Mouse (Mus musculus) midbrain, postnatal 0 days (tissue): ENCODE results near the gene Prrt1. TPM values are rescaled to one million over a fixed set of nuclear protein-coding genes. Genes with fewer than 3 reads are reported as not detected.

Source experiments
- ATAC-seq: fragments of 200-750 bp; cut with Nextera tagmentation; 2 replicates; pipeline ENCODE4 v1.8.0; 2017; ENCODE audit warnings: moderate number of reproducible peaks, mild to moderate bottlenecking, moderate TSS enrichment, moderate library complexity; ENCODE audit not compliant: low FRiP score
- DNase-seq: peaks from one replicate; pipeline ENCODE4 v3.0.0-alpha.2; 2015; ENCODE audit warnings: low spot score
- H3K27ac ChIP-seq: fragments of 300-500 bp; sonication (generic); 2 replicates; pipeline ENCODE4 v1.5.1; 2014; ENCODE audit warnings: low read depth, mild to moderate bottlenecking, low read length, mixed read lengths
- H3K27me3 ChIP-seq: fragments of 300-500 bp; sonication (generic); 2 replicates; pipeline ENCODE4 v1.6.1; 2014; ENCODE audit warnings: low read length, control low read depth, mixed read lengths; ENCODE audit not compliant: insufficient read depth
- H3K36me3 ChIP-seq: fragments of 300-500 bp; sonication (generic); 2 replicates; pipeline ENCODE4 v1.6.1; 2014; ENCODE audit warnings: low read length, control low read depth, mixed read lengths; ENCODE audit not compliant: insufficient read depth
- H3K4me1 ChIP-seq: fragments of 300-500 bp; sonication (generic); 2 replicates; pipeline ENCODE4 v1.6.1; 2014; ENCODE audit warnings: mild to moderate bottlenecking, control low read depth, antibody characterized with exemption, low read length, mixed read lengths; ENCODE audit not compliant: insufficient read depth
- H3K4me2 ChIP-seq: fragments of 300-500 bp; sonication (generic); 2 replicates; pipeline ENCODE4 v1.6.1; 2014; ENCODE audit warnings: low read depth, mild to moderate bottlenecking, low read length, mixed read lengths; ENCODE audit not compliant: poor library complexity, severe bottlenecking
- H3K4me3 ChIP-seq: fragments of 300-500 bp; sonication (generic); 2 replicates; pipeline ENCODE4 v1.5.1; 2014; ENCODE audit warnings: low read depth, mild to moderate bottlenecking, low read length, moderate library complexity
- H3K9ac ChIP-seq: fragments of 300-500 bp; sonication (generic); replicated peaks from 2 replicates; pipeline ENCODE4 v1.6.1; 2014; ENCODE audit warnings: mild to moderate bottlenecking, low read length, moderate library complexity, mixed read lengths; ENCODE audit not compliant: poor library complexity, severe bottlenecking
- H3K9me3 ChIP-seq: fragments of 300-500 bp; sonication (generic); 2 replicates; pipeline ENCODE4 v1.6.1; 2016; ENCODE audit warnings: low read length, control low read depth
- CTCF ChIP-seq: IDR thresholded peaks from 2 replicates; pipeline ENCODE4 v1.5.1; 2016; ENCODE audit warnings: antibody characterized with exemption, mild to moderate bottlenecking
- WGBS: fragments of 180-500 bp; shearing (Covaris S2); extraction: QIAGEN DNeasy Blood & Tissue Kit; methylation state at CpG from one replicate; pipeline ENCODE4 v1.1.7; 2014; 5-methylcytosine and 5-hydroxymethylcytosine counted together
- polyA plus RNA-seq: library from polyadenylated mRNA; unstranded; fragments of >200 nt; fragmentation: Nextera tagmentation; extraction: Ambion mirVana; gene quantifications from 2 replicates; pipeline ENCODE4 v1.2.1, GENCODE M21; 2015
- total RNA-seq: library from RNA; depleted of rRNA; stranded (reverse); fragments of >200 nt; gene quantifications from 2 replicates; pipeline ENCODE4 v1.2.3, GENCODE M21; 2014; rRNA removed

Prrt1 gene
- total and polyA plus RNA-seq, 2 experiments from 2014 or later, result 9.1 to 14.0 TPM

DNA sequence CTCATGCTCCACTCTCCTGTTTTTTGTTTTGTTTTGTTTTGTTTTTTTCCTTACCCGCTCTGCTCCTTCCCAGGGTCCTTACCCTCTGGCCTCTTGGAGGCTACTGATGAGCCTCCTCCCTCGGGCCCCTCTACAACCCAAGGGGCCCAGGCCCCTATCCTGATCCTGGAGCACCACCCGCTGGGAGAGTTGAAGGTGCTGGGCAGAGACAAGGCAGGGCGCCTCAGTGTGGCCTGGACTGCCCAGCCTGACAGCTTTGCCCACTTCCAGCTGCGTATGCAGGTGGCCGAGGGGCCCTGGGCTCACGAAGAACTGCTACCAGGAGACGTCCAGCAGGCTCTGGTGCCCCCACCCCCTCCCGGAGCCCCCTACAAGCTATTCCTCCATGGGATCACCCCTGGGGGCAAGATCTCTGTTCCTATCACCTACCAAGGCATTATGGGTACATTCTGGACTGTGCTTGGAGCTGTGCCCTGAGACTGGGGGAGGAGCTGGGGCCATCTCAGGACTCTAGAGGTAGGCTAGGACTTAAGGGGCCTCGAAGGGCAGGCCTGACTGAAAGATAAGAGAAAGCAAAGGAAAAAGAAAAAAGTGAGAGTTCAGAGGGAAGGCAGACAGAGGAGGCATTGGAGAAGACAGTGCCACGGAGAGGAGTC, 52.7 kb downstream of the Prrt1 start:
- ATAC-seq (no peak), DNase-seq (no peak)
- no peak overlapping the region for H3K27ac ChIP-seq
- no peaks in the 10 kb centered on the region for H3K36me3 ChIP-seq
- WGBS, result 68% methylated on average over 11 of the region's 11 CpGs
- H3K9ac ChIP-seq, result no peak overlapping the region
- H3K27me3 ChIP-seq, result no peaks in the 10 kb centered on the region; the same call in 1 of the 2 replicates
- no peaks in the 10 kb centered on the region for H3K4me1 ChIP-seq
- no peak for TF ChIP-seq CTCF
- no peak overlapping the region for H3K4me3 ChIP-seq
- H3K9me3 ChIP-seq, result no peaks in the 10 kb centered on the region
- H3K4me2 ChIP-seq, result no peak overlapping the region

Other genes with a start within 250 kb of the Prrt1 start
- 2.0 and 9.2 TPM in 2 replicates for gene BC051142, start 230.7 kb upstream of the Prrt1 start, total RNA-seq
- 6.7 and 7.8 TPM in 2 replicates for gene BC051142, start 230.7 kb upstream of the Prrt1 start, polyA plus RNA-seq
- not detected in 2 replicates for gene Btnl4, start 152.2 kb upstream of the Prrt1 start, total RNA-seq
- gene Btnl4, start 152.2 kb upstream of the Prrt1 start, polyA plus RNA-seq, result not detected in 2 replicates
- not detected in 2 replicates for gene Btnl6, start 112.2 kb upstream of the Prrt1 start, total RNA-seq
- gene Btnl6, start 112.2 kb upstream of the Prrt1 start, polyA plus RNA-seq, result not detected in 2 replicates
- 8.8 and 44.3 TPM in 2 replicates for gene Notch4, start 65.3 kb upstream of the Prrt1 start, total RNA-seq
- gene Notch4, start 65.3 kb upstream of the Prrt1 start, polyA plus RNA-seq, result 3.8 and 6.1 TPM in 2 replicates
- 1.2 and 4.4 TPM in 2 replicates for gene Gpsm3, start 39.7 kb upstream of the Prrt1 start, total RNA-seq
- 5.5 and 6.9 TPM in 2 replicates for gene Gpsm3, start 39.7 kb upstream of the Prrt1 start, polyA plus RNA-seq
- gene Pbx2, start 38.3 kb upstream of the Prrt1 start, total RNA-seq, result 84.8 and 95.6 TPM in 2 replicates
- gene Pbx2, start 38.3 kb upstream of the Prrt1 start, polyA plus RNA-seq, result 9.5 and 9.6 TPM in 2 replicates
- gene Ager, start 31.7 kb upstream of the Prrt1 start, total RNA-seq, result 1.7 and 2.1 TPM in 2 replicates
- 1.6 and 2.0 TPM in 2 replicates for gene Ager, start 31.7 kb upstream of the Prrt1 start, polyA plus RNA-seq
- gene Rnf5, start 25.8 kb upstream of the Prrt1 start, total RNA-seq, result 57.6 and 59.0 TPM in 2 replicates
- 236 and 242 TPM in 2 replicates for gene Rnf5, start 25.8 kb upstream of the Prrt1 start, polyA plus RNA-seq
- gene Agpat1, start 25.3 kb upstream of the Prrt1 start, total RNA-seq, result 265 and 383 TPM in 2 replicates
- gene Agpat1, start 25.3 kb upstream of the Prrt1 start, polyA plus RNA-seq, result 103 and 106 TPM in 2 replicates
- gene Egfl8, start 13.6 kb upstream of the Prrt1 start, total RNA-seq, result 3.2 and 6.0 TPM in 2 replicates
- gene Egfl8, start 13.6 kb upstream of the Prrt1 start, polyA plus RNA-seq, result 4.9 and 5.0 TPM in 2 replicates
- gene Ppt2, start 1.0 kb upstream of the Prrt1 start, total RNA-seq, result 21.1 and 31.0 TPM in 2 replicates
- 18.0 and 20.8 TPM in 2 replicates for gene Ppt2, start 1.0 kb upstream of the Prrt1 start, polyA plus RNA-seq
- 6.2 and 7.2 TPM in 2 replicates for gene Fkbpl, start 15.2 kb downstream of the Prrt1 start, total RNA-seq
- 10.7 and 12.9 TPM in 2 replicates for gene Fkbpl, start 15.2 kb downstream of the Prrt1 start, polyA plus RNA-seq
- gene Atf6b, start 17.6 kb downstream of the Prrt1 start, total RNA-seq, result 47.9 and 57.4 TPM in 2 replicates
- 83.0 and 86.0 TPM in 2 replicates for gene Atf6b, start 17.6 kb downstream of the Prrt1 start, polyA plus RNA-seq
- 3.5 and 4.2 TPM in 2 replicates for gene Tnxb, start 41.0 kb downstream of the Prrt1 start, total RNA-seq
- 0.26 and 0.30 TPM in 2 replicates for gene Tnxb, start 41.0 kb downstream of the Prrt1 start, polyA plus RNA-seq
- gene C4b, start 114.3 kb downstream of the Prrt1 start, total RNA-seq, result 1.2 and 1.5 TPM in 2 replicates
- 0.67 and 0.76 TPM in 2 replicates for gene C4b, start 114.3 kb downstream of the Prrt1 start, polyA plus RNA-seq
- gene Cyp21a1, start 175.0 kb downstream of the Prrt1 start, total RNA-seq, result not detected in 2 replicates
- gene Cyp21a1, start 175.0 kb downstream of the Prrt1 start, polyA plus RNA-seq, result not detected in 2 replicates
- gene Stk19, start 207.4 kb downstream of the Prrt1 start, total RNA-seq, result 25.8 and 30.4 TPM in 2 replicates
- 48.6 and 50.3 TPM in 2 replicates for gene Stk19, start 207.4 kb downstream of the Prrt1 start, polyA plus RNA-seq
- 34.5 and 40.7 TPM in 2 replicates for gene Dxo, start 207.5 kb downstream of the Prrt1 start, total RNA-seq
- 56.4 and 59.1 TPM in 2 replicates for gene Dxo, start 207.5 kb downstream of the Prrt1 start, polyA plus RNA-seq
- gene Skiv2l, start 220.7 kb downstream of the Prrt1 start, total RNA-seq, result 81.5 and 98.8 TPM in 2 replicates
- 45.1 and 50.2 TPM in 2 replicates for gene Skiv2l, start 220.7 kb downstream of the Prrt1 start, polyA plus RNA-seq
- 33.1 and 35.1 TPM in 2 replicates for gene Nelfe, start 220.9 kb downstream of the Prrt1 start, total RNA-seq
- 57.7 and 60.2 TPM in 2 replicates for gene Nelfe, start 220.9 kb downstream of the Prrt1 start, polyA plus RNA-seq
- gene Cfb, start 233.0 kb downstream of the Prrt1 start, total RNA-seq, result 0.09 TPM in 1 of 2 replicates, not detected in the other
- 1.0 and 1.9 TPM in 2 replicates for gene Cfb, start 233.0 kb downstream of the Prrt1 start, polyA plus RNA-seq
- gene Zbtb12, start 249.9 kb downstream of the Prrt1 start, total RNA-seq, result 36.9 and 39.1 TPM in 2 replicates
- gene Zbtb12, start 249.9 kb downstream of the Prrt1 start, polyA plus RNA-seq, result 7.0 and 8.1 TPM in 2 replicates